Mouse (Mus musculus) embryonic facial prominence, embryonic 10.5 days (tissue): ENCODE data around the gene Rps23. TPM values are rescaled to one million over a fixed set of nuclear protein-coding genes. Genes with fewer than 3 reads are reported as not detected.

Experiments
- DNase-seq: peaks from one replicate; pipeline ENCODE4 v3.0.0-alpha.2; 2017; ENCODE audit warnings: low spot score
- H3K27ac ChIP-seq: fragments of 300-500 bp; sonication (generic); replicated peaks from 2 replicates; pipeline ENCODE4 v1.5.1; 2016; ENCODE audit warnings: mild to moderate bottlenecking
- H3K27me3 ChIP-seq: fragments of 300-500 bp; sonication (generic); replicated peaks from 2 replicates; pipeline ENCODE4 v1.6.1; 2016; ENCODE audit warnings: low read depth, mild to moderate bottlenecking; ENCODE audit not compliant: poor library complexity, severe bottlenecking
- H3K36me3 ChIP-seq: fragments of 300-500 bp; sonication (generic); replicated peaks from 2 replicates; pipeline ENCODE4 v1.6.1; 2016; ENCODE audit warnings: mild to moderate bottlenecking, moderate library complexity
- H3K4me1 ChIP-seq: fragments of 300-500 bp; sonication (generic); 2 replicates; pipeline ENCODE4 v1.6.1; 2016
- H3K4me3 ChIP-seq: fragments of 300-500 bp; sonication (generic); 2 replicates; pipeline ENCODE4 v1.5.1; 2016; ENCODE audit warnings: mild to moderate bottlenecking, moderate library complexity
- H3K9me3 ChIP-seq: fragments of 300-500 bp; sonication (generic); 2 replicates; pipeline ENCODE4 v1.6.1; 2016; ENCODE audit warnings: mild to moderate bottlenecking
- WGBS: fragments of 180-500 bp; shearing (Covaris S2); methylation state at CpG from one replicate; pipeline ENCODE4 v1.1.7; 2016; 5-methylcytosine and 5-hydroxymethylcytosine counted together
- polyA plus RNA-seq: library from polyadenylated mRNA; unstranded; fragments of >200 nt; fragmentation: Nextera tagmentation; extraction: Ambion mirVana; gene quantifications from 2 replicates; pipeline ENCODE4 v1.2.1, GENCODE M21; 2016

Rps23 gene
- polyA plus RNA-seq, 1 experiment from 2014 or later = 201 TPM

- WGBS = 57% methylated on average over 2 of the region's 2 CpGs
These were observed 36.1 kb downstream of the Rps23 start for GRCm38 (mm10) chr13:90958894-90959293.

DNA sequence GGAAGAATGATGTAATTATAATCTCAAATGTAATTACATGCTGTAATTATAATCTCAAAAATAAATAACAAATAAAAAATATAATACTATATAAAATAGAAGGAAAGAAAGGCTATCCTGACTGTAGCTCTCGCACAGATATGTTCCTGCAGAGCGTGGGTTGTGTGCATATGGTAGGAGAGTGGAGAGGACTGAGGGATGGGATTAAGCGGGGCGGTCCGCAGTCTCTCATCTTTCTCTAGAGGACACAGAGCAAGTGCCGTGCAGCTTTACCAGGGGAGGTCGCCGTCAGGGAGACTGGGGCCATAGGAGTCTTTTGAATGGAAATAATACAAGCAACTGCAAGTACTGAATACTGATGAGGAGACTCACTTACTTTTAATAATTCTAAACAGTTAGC is 37.8 kb downstream of the Rps23 start:
- Histone ChIP-seq H3K36me3 (no peaks in the 10 kb centered on the region), H3K27me3 (no peaks in the 10 kb centered on the region), H3K9me3 (no peaks in the 10 kb centered on the region), H3K27ac (no peak overlapping the region), H3K4me1 (no peaks in the 10 kb centered on the region), H3K4me3 (no peak overlapping the region)
- no peak for DNase-seq
- 92% methylated on average over 8 of the region's 8 CpGs for WGBS

More at GRCm38 (mm10) chr13:90958894-90959293, 36.1 kb downstream of the Rps23 start:
- H3K9me3 ChIP-seq = no peaks in the 10 kb centered on the region
- H3K27me3 ChIP-seq = no peaks in the 10 kb centered on the region
- no peaks in the 10 kb centered on the region for H3K4me1 ChIP-seq
- H3K4me3 ChIP-seq = no peak overlapping the region
- H3K36me3 ChIP-seq = no peaks in the 10 kb centered on the region
- no peak overlapping the region for H3K27ac ChIP-seq
- DNase-seq = no peak

DNA sequence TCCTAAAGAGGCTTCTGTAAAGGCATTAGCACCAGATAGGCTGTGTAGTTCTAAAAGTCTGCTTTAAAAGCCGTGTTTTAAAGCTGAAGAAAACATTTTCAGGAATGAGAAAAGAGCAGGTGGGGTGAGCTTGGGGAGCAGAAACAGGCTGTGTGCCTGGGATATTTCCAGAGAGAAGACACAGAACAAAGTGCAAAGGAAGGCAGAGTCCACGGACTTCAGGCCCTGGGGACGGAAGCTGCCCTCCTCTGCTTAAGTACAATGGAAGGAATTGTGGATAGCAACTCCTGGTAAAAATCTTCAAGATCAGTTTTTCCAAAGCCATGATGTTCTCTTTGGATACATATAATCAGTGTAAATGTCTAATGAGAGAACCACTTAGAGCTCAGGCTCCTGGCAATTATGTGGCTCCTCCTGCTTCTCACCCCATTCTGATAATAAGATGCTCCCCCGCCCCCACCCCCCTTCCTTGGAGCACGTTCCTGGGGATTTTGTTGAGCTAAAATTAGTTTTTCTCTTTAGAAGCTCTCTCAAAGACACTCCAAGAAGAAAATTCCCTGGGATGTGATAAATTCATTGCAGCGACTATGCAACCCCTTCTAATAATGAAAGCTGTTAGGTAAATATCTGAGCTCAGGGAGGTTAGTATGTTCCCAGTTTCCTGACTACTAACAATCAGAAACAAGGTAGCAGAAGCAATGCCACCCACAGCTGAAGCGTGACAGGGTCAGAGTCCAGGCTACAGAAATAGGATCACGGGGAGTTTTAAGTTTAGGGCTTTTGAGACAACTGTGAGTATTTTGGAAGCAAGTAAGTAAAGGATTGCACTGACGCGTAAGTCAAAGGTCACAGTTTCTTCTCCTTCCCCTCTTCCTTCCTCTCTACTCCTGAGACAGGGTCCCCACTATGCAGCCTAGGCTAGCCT is 40.3 kb downstream of the Rps23 start:
- no peaks in the 10 kb centered on the region for H3K9me3 ChIP-seq
- DNase-seq = no peak
- H3K4me3 ChIP-seq = no peak overlapping the region
- H3K27ac ChIP-seq = no peak overlapping the region
- 58% methylated on average over 10 of the region's 10 CpGs for WGBS
- H3K4me1 ChIP-seq = peaks cover 3% of the 10 kb centered on the region; the same call in 1 of the 2 replicates
- H3K36me3 ChIP-seq = no peaks in the 10 kb centered on the region
- H3K27me3 ChIP-seq = no peaks in the 10 kb centered on the region

GRCm38 (mm10) chr13:90964511-90964910 is 41.8 kb downstream of the Rps23 start:
- H3K4me1 ChIP-seq = peaks cover 3% of the 10 kb centered on the region; the same call in 1 of the 2 replicates
- H3K36me3 ChIP-seq = no peaks in the 10 kb centered on the region
- DNase-seq = no peak
- H3K27ac ChIP-seq = no peak overlapping the region
- no peaks in the 10 kb centered on the region for H3K27me3 ChIP-seq
- H3K4me3 ChIP-seq = no peak overlapping the region
- H3K9me3 ChIP-seq = no peaks in the 10 kb centered on the region
- 89% methylated on average over 4 of the region's 4 CpGs for WGBS

GRCm38 (mm10) chr13:90965996-90966395 is 43.2 kb downstream of the Rps23 start:
- 78% methylated on average over 8 of the region's 8 CpGs for whole genome bisulfite sequencing
- no peaks in the 10 kb centered on the region for H3K9me3 ChIP-seq

GRCm38 (mm10) chr13:90967422-90967821 is 44.7 kb downstream of the Rps23 start:
- peaks cover 8% of the 10 kb centered on the region for H3K4me1 ChIP-seq
- H3K9me3 ChIP-seq = no peaks in the 10 kb centered on the region
- no peak overlapping the region for H3K27ac ChIP-seq
- no peak overlapping the region for H3K4me3 ChIP-seq
- H3K27me3 ChIP-seq = no peaks in the 10 kb centered on the region
- H3K36me3 ChIP-seq = no peaks in the 10 kb centered on the region
- 7% methylated on average over 4 of the region's 4 CpGs for WGBS
- DNase-seq = peak; percentile 85

More at GRCm38 (mm10) chr13:90965996-90966395, 43.2 kb downstream of the Rps23 start:
- H3K4me1 ChIP-seq = peaks cover 7% of the 10 kb centered on the region
- no peak overlapping the region for H3K27ac ChIP-seq
- no peak overlapping the region for H3K4me3 ChIP-seq
- no peaks in the 10 kb centered on the region for H3K36me3 ChIP-seq
- no peak for DNase-seq
- H3K27me3 ChIP-seq = no peaks in the 10 kb centered on the region

DNA sequence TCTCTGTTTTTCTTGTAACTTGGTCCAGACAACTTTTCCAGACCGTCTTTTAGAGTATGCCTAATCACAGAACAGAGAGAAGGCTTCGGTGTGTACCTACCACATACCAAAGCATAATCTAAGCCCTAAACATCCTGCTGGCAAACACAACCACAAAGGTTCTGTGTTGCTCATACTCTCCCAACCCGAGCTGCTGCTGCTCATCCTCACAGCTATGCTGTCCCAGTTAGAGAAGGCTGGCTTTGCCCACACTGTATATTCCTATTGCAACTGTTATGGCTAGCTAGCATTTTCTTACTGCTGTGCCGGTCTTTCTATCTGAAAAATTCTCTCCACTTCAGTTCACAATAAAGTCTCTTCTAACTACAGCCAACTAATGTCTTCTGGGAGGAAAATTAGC is 46.2 kb downstream of the Rps23 start:
- 76% methylated on average over 4 of the region's 4 CpGs for WGBS
- Histone ChIP-seq H3K36me3 (no peaks in the 10 kb centered on the region), H3K4me3 (no peak overlapping the region), H3K27ac (no peak overlapping the region), H3K4me1 (peaks cover 8% of the 10 kb centered on the region), H3K9me3 (no peaks in the 10 kb centered on the region), H3K27me3 (no peaks in the 10 kb centered on the region)
- DNase-seq = no peak

- peaks cover 8% of the 10 kb centered on the region for H3K4me1 ChIP-seq
- WGBS = 89% methylated on average over 10 of the region's 10 CpGs
These were observed 47.7 kb downstream of the Rps23 start for GRCm38 (mm10) chr13:90970259-90971017.

GRCm38 (mm10) chr13:90973409-90973808 is 50.7 kb downstream of the Rps23 start:
- Histone ChIP-seq H3K4me1 (peaks cover 4% of the 10 kb centered on the region), H3K36me3 (no peaks in the 10 kb centered on the region), H3K27me3 (no peaks in the 10 kb centered on the region), H3K27ac (no peak overlapping the region), H3K4me3 (no peak overlapping the region), H3K9me3 (no peaks in the 10 kb centered on the region)
- 62% methylated on average over 7 of the region's 7 CpGs for WGBS
- no peak for DNase-seq

More at GRCm38 (mm10) chr13:90970259-90971017, 47.7 kb downstream of the Rps23 start:
- Histone ChIP-seq H3K27ac (no peak overlapping the region), H3K4me3 (no peak overlapping the region), H3K36me3 (no peaks in the 10 kb centered on the region), H3K9me3 (no peaks in the 10 kb centered on the region), H3K27me3 (no peaks in the 10 kb centered on the region)
- DNase-seq = no peak

Other genes starting within 250 kb of the Rps23 start
- gene Atp6ap1l, start 17.6 kb upstream of the Rps23 start, polyA plus RNA-seq = 0.59 TPM in 1 of 2 replicates, not detected in the other